Comparison of ENCODE assay signal across 10 mouse cellular contexts in genomic region chr17:78287391-78287790, GRCm38 (mm10).
"Had no signal": no experiment of that assay in that cellular context is flagged by ENCODE, and none has a peak within 500 bp of the region (broad histone marks: within the 10 kb centered on the region; RNA-seq: fewer than 3 reads in every experiment).

No protein-coding gene starts in this region.

- DNase-seq: gastrocnemius, postnatal 25 days; heart, postnatal 14 days; heart, postnatal 36 days; kidney, adult 18-20 months; kidney, adult 8-10 months; kidney, postnatal 10 days; kidney, postnatal 25 days; kidney, postnatal 4 days; liver; liver, embryonic 13.5 days had no signal
